Mouse (Mus musculus) right cerebral cortex, postnatal 36 days (tissue): ENCODE results near the gene Itpkc.
A peak's percentile ranks its signal among the peaks of the same experiment; 100 is the strongest.
"Not testable (repeated sequence)": the region's sequence is repeated elsewhere in the genome, so short reads cannot be mapped to it uniquely, and the experiment has no call there.

Source experiments
- DNase-seq, 2 experiments: peaks; one replicate each; pipeline ENCODE4 v3.0.0; 2022; ENCODE audit warnings: low spot score in 2 of 2, mixed read lengths in 1 of 2

Itpkc gene

GRCm38 (mm10) chr7:27228281-27228821 is at the start of gene Itpkc:
TSS of gene Itpkc (minus strand) at chr7:27228661.
- peak; percentile 87 to 89 for DNase-seq

- DNase-seq, result no peak
Observed at GRCm38 (mm10) chr7:27277191-27277590, 48.7 kb upstream of the Itpkc start.

- DNase-seq, result no peak
Observed at GRCm38 (mm10) chr7:27276021-27276420, 47.6 kb upstream of the Itpkc start.

- no peak for DNase-seq
Observed at GRCm38 (mm10) chr7:27274916-27275315, 46.5 kb upstream of the Itpkc start.

- no peak for DNase-seq
Observed at GRCm38 (mm10) chr7:27273739-27274351, 45.4 kb upstream of the Itpkc start.

GRCm38 (mm10) chr7:27271423-27271822 is 43.0 kb upstream of the Itpkc start:
- DNase-seq, result no peak

GRCm38 (mm10) chr7:27266515-27267128 is 38.2 kb upstream of the Itpkc start:
- peak; percentile 89 to 91 for DNase-seq

- no peak for DNase-seq
Observed at GRCm38 (mm10) chr7:27264761-27265160, 36.3 kb upstream of the Itpkc start.

GRCm38 (mm10) chr7:27261888-27262287 is 33.4 kb upstream of the Itpkc start:
- DNase-seq, result no peak

GRCm38 (mm10) chr7:27260856-27261255 is 32.4 kb upstream of the Itpkc start:
- peak in 1 of 2 experiments; percentile 74 for DNase-seq

GRCm38 (mm10) chr7:27259771-27260170 is 31.3 kb upstream of the Itpkc start:
- no peak for DNase-seq

- peak in 1 of 2 experiments; percentile 30 for DNase-seq
Observed at GRCm38 (mm10) chr7:27259271-27259721, 30.8 kb upstream of the Itpkc start.

GRCm38 (mm10) chr7:27258205-27258899 is 29.9 kb upstream of the Itpkc start, which contains the start of gene Numbl:
TSS of gene Numbl (plus strand) at chr7:27258433.
- peak; percentile 85 to 88 for DNase-seq

GRCm38 (mm10) chr7:27257852-27258204 is 29.4 kb upstream of the Itpkc start:
- DNase-seq, result no peak

GRCm38 (mm10) chr7:27257046-27257851 is 28.8 kb upstream of the Itpkc start:
- peak; percentile 79 to 83 for DNase-seq

GRCm38 (mm10) chr7:27255721-27256120 is 27.3 kb upstream of the Itpkc start:
- DNase-seq, result no peak

- no peak for DNase-seq
Observed at GRCm38 (mm10) chr7:27251946-27252345, 23.5 kb upstream of the Itpkc start.

GRCm38 (mm10) chr7:27249928-27250327 is 21.5 kb upstream of the Itpkc start:
- DNase-seq, result no peak

GRCm38 (mm10) chr7:27249146-27249545 is 20.7 kb upstream of the Itpkc start:
- DNase-seq, result no peak

GRCm38 (mm10) chr7:27244088-27244487 is 15.6 kb upstream of the Itpkc start:
- not testable (repeated sequence) for DNase-seq

GRCm38 (mm10) chr7:27243211-27243610 is 14.8 kb upstream of the Itpkc start:
- no peak for DNase-seq

- DNase-seq, result no peak
Observed at GRCm38 (mm10) chr7:27238568-27238967, 10.1 kb upstream of the Itpkc start.
